Mouse (Mus musculus): ENCODE data around the gene Gm13090. TPM values are rescaled to one million over a fixed set of nuclear protein-coding genes. Genes with fewer than 3 reads are reported as not detected.

Gene Gm13090
- total RNA-seq, 4 experiments from 2014 or later, result not detected

DNA sequence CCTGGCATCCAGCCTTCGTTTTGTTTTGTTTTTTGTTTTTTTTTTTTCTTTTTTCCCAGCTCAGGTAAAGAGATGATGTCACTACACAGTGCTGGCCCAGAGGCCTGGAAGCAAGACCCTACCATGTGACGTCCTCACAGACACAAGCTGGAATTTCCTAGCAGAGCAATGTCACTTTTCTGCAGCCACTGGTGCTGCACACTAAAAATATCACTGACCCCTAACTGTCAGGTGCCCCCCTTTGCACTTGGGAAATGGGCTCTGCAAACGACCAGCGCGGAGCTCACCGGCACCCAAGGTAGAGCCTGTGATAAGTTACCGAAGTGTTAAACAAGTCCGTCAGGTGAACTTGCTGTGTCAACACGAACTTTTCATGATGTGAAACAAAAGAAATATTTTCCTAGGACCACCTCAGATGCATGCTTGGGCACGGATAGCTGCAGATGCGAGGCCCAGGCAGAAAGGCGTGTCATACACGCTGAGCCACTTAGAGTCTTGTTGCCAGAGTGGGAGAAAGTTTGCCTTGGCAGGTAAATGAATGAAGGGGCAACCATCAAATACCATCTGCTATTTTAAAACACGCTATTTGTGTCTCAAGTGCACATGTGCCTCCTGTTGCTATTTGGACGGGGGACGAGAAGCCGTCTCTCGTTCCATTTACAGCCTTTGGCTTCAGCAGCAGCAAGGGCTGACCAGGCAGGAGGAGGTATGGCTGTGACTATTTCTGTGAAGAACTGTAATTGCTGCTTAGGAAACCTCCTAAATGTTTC lies 7.1 kb downstream of the Gm13090 start:
- DNase-seq (ENCODE audit: low spot score in 2 of 2), result no peak

DNA sequence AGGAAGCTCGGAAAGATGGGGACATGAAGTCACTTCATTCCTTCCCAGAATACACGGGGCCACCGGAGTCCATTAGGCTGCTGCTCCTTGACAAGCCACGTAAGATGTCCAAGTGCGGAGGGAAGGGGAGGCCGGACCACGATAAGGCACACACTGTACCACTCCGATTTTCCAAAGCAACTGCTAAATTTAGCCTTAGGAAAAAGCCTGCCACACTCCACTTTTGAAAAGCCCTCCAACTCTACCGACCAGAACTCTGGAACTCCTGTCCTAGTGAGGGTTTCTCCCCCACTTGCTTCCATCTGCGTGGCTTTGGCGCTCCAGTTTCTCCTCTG lies 7.7 kb downstream of the Gm13090 start:
- DNase-seq (ENCODE audit: low spot score in 2 of 2), result no peak

DNA sequence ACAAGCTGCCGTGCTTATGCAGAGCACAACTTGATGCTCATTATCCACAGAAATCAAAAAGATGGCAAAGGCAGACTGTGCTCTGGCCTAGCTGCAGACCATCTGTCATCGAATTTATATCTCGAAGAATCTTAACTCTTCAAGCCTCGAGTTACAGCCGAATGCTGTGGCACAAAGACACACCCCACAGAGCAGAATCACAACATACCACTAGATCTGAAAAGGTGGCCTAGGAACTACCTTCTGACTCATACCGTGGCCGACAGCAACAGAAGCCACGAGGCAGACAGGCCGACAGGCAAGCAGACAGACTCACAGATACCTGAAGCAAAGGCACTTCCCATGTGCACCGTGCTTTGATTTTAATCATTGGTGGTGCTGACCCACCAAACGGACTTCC lies 14.3 kb downstream of the Gm13090 start:
- DNase-seq (ENCODE audit: low spot score in 2 of 2), result peak in 1 of 2 experiments; percentile 66

DNA sequence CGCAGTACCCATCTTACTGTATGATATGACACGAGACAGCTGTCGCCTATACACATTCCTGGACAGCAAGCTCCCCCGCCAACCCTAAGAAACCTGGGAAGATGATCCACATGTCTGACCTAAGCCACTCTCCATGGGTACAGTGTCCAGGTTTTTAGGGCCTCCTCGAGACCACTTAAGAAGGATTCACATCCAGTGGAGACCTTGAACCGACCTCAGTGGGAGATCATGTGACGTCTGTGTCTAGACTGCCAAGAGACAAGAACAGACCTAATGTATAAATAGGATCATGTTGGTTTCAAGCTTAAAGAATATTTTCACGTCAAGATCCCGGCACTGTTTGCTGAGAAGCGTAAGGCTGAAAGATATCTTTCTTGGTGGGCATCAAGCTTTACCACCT lies 14.8 kb downstream of the Gm13090 start:
- no peak for DNase-seq (ENCODE audit: low spot score in 2 of 2)

DNA sequence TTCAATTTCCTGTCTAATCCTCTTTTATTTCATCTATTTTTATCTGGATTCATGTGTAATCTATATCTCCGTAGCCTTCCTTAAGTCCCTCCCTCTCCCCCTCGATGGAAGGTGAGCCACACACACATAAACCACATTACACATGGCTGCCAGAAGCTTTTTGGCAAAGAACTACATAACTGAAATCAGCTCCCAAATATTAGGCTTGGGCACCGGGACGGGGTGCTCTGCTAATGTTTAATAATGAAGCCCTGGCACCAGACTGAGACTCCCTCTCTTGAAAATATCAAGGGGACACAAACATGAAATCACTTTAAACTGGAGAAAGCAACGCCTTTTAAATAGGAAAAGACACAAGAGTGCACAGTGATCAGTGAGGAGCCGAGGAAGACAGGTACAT lies 16.5 kb downstream of the Gm13090 start:
- no peak for DNase-seq (ENCODE audit: low spot score in 2 of 2)

DNA sequence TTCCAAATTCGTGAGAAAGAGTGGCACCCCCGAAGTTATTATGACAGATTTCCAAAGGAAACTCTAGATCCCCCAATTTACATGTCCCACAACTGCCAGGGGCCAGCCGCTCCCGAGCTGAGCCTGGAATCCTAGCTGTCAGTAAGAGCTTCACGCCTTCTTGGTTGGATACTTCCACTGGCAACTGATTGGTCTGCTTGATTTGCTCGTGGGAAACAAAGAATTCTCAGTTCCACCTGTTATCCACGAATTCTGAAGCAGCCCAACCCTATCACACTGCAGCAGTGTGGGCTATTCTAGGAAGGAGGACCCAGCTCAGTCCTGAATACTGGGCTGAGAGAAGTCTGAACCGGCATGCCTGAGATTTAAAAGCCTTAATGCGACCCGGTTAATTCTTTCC lies 17.1 kb downstream of the Gm13090 start:
- no peak for DNase-seq (ENCODE audit: low spot score in 2 of 2)

DNA sequence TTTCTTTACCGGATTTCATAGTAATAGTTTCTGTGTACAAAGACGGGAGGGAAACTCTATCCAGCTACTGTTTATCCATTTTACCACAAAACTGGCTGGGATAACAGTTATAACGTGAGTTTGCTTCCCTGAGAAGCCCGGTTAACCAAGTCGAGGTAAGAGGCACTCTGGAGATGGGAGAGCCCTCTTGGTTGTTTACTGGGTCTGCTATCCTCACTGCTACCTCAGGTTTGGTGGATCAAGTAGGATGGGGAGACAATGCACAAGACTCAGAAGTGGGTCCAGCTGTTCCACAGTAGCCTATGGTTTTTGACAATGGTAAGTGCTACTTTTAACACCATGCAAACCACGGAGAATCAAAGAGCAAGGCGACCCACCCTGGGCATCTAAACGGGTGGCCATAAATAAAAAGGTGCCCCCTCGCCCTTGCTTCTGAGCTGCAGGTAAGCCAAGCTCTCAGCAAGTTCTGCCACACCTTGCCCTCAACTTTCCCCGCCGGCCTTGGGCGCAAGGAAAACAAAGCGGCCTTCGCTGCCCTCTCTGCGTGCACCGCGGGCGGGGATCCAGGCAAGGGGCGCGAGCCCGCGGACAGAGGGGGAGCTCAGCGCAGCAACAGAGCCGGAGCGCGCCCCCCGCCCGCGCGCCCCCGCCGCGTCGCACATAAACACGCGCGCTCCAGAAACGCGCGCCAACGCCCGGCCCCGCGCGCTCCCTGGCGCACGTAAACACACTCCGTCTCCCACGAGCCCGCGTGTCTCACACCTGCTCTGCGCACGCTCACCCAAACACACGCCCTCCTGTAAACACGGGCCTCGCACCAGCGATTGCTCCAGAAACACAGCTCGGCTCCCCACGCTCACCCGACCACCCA lies 18.0 kb downstream of the Gm13090 start:
- DNase-seq (ENCODE audit: low spot score in 2 of 2), result peak; percentile 52 to 62

DNA sequence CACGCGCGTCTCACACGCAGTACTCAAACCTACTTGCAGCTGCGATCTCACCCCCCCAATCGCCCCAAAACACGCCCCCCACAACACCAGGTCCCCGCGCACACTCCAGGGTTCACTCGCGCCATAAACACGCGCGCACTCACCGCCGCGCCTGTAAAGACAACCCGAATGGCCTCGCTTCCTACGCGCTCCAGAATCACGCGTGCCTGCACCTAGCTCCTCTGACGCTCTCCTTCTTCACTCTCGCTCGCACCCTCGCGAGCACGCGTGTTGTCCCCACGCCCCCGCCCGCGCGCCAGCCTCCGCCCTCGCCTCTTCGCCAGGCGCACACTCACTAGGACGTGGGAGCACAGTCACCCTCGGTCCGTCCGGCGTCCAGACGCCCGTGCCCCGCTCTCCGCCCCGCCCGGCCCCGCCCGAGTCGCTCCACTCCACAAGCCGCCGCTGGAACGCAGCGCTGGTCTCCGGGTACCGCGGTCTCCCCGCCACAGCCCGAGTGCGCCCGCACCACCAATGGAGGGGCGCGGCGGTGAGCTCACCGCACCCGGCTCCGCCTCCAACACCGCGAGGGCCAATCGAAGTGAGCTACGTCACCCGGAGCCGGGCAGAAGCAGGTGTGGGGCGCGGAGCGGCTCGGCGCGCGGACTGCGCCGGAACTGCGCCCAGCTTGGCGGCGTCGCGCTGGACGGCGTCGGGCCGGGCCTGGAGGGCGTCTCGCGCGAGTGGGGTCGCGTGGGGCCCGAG lies 18.8 kb downstream of the Gm13090 start:
- peak; percentile 81 to 89 for DNase-seq (ENCODE audit: low spot score in 2 of 2)

DNA sequence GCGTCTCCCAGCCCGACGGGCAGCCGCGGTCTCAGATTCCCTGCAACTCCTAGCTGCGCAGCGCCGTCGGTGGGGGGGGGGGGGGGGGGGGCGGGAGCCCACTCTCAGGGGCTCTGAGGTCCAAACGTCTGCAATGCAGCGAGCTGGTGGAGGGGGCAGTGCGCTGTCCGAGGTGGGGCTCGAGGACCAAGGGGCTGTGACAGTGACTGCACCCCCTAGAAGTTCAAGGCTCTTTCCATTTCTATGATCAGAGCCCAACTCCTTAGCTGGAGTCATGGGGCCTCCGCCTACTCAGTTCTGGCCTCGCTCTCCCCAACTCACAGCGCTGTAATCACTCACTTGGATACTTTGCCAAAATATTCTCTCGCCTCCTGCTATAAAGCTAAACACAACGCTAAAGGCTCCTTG lies 19.5 kb downstream of the Gm13090 start:
- DNase-seq (ENCODE audit: low spot score in 2 of 2), result no peak

DNA sequence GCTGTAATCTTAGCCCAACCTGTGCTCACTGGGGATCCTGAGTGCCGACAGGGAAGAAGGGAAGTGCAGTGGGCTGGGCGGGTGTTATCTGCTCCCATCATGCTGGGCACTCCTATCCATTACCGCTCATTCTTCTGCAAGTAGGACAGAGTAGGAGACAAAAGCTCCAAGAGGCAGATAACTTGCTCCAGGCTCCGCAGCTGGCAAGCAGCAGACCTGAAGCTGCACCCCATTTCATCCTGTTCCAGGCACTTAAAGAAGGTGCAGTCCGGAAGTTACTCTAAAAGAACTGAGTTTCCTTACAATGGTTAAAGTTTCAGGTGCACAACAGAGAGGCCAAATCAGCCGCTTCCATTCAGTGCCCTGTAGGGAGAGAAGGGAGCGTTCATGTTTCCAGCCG lies 21.9 kb downstream of the Gm13090 start:
- DNase-seq (ENCODE audit: low spot score in 2 of 2), result no peak

DNA sequence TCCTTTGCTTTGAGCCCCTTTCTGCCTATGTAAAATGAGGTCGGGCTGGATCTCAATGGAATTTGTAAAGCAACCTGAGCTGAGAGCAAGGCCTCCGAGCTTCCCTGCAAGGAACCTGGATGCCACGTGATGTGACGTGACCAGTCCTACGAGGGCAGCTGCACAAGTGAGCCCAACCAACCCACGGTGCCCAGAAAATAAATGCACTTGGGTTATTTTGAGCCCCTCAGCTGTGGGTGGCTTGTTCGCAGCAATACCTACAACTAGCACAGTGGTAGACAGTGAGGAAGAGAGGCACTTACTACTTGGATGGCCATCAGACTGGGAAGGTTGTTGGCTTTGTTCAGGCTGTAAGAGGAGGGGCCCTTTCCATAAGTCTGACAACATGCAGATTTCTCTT lies 25.2 kb downstream of the Gm13090 start:
- DNase-seq (ENCODE audit: low spot score in 2 of 2), result no peak

DNA sequence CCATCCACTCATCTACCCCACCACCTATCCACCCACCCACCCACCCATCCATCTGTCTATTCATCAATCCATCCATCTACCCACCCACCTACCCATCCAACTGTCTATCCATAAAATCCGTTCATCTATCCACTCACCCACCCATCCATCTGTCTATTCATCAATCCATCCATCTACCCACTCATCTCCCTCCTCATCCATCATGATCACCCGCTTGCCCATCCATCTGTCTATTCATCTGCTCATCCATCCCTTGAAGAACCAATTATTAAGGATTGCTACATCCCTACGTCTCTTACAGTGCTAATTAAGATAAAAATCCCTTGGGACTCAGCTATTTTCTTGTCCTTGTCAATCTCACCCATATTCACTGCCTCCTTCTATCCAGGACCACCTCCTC lies 29.5 kb downstream of the Gm13090 start:
- peak in 1 of 2 experiments; percentile 65 for DNase-seq (ENCODE audit: low spot score in 2 of 2)

DNA sequence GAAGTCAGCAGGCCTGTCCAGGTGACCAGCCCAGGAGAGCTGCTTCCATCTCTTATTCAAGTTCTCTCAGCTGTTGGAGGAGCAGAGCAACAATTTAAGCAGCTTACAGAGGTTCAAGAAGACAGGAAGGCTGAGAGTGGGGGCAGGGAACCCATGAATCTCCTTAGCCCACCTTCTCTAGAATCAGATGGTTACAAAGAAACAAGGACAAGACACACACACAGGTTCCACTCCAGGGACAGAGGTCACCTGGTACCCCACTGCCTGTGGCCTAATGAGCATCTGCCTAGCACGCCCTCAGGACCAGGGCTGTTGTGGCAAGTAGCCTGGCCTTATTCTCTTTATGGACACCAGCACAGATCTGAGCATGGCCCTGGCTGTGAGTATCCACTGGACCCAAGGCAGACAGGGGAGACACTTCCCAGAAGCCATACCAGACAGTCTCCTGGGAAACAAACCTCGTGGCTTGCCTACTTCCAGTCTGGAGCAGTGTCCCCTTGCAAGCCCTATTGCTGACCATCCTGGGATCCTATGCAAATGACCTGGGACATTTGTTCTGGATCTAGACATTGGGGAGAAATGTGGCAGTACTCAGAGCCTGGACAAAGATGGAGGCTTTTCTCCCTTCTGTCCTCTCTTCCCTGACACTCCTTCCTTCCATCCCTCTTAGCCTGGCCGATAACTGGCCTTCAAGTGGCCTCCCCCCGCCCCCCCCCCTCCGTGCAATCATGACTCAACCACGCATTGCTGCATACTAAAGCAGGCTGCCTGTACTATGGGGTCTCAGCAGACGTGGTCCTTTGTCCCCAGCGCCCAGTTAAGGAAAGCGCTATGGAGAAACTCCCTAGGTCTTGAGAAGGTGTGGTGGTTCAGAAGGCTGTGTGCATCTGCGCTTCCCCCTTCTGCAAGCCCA lies 38.5 kb downstream of the Gm13090 start:
- DNase-seq (ENCODE audit: low spot score in 2 of 2), result no peak

DNA sequence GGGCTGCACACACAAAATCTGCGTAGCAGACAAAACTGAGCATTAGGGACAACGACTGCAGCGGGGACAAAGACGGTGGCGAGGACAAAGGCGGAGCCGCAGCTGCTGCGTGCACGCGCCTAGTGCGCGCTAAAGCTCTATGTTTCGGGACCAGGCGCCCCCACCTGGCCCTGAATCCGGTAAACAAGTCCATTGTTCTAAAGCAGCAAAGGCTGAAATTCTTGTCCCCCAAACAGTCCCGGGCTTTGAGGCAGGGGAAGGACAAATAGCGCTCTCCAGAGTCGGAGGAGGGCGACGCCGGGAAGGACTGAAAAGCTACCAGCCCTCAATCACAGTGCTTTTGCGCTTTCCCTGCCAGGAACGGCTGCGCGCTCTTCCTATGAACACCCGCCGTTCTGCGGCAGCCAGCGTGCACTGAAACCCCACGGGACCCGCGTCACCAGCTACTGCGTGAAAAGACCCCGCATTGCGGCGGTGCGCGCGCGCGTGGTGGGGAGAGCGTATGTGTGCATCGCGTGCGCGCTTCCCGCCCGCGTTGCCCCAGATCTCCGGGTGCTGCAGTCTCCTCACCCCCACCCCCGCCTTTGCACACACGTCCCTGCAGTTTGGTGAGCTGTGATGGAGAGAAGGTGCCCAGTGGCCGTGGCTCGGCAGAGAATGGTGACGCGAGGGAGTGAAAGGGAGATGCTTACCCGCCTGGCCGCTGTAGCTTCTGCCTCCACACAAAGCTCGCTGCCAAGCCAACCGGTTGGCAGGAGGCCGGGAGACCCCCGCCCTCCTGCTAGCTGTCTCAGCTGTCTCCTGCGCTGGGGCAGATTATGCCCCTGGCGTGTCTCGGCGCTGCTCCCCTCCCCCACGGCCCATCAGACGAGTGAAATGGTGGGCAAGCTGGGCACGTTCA lies 39.5 kb downstream of the Gm13090 start:
- peak; percentile 80 to 86 for DNase-seq (ENCODE audit: low spot score in 2 of 2)

DNA sequence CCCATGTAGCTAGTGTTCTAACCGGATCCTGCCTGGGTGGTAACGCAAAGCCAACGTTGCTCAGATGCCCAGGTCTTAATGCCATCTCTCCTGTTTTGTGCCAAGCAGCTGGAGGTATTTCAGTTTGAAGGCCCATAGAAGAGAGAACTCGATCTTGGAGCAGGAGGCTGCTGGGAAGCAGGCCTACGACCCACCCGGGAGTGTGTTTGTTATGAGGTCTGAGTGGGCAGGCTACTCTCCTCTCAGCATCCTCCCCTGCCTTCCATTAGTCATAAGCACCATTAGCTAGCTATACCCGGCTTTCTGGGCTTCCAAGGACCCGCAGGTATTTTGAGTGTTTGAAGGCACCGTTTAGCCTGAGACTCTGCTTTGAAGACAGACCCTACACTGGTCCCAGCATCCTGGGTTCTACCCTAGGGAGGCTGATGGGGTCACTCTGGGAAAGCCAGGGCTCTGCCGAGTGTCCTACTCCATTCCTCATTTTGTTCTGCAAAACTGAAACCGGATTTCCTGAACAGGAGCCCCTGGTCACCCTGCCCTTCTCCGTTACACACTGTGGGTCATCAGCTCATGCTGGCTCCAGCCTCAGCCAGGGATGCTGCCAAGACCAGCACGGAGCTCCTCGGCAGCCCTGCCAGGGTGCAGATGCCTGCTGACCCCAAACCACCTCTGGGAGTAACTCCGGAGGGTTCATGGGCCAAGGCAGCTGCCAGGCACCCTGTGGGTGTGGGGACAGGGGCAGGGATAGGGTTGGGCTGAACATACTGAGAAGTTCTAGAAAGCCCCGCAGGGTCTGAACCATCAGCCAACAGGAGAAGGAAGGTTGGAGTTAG lies 40.6 kb downstream of the Gm13090 start:
- DNase-seq (ENCODE audit: low spot score in 2 of 2), result no peak

DNA sequence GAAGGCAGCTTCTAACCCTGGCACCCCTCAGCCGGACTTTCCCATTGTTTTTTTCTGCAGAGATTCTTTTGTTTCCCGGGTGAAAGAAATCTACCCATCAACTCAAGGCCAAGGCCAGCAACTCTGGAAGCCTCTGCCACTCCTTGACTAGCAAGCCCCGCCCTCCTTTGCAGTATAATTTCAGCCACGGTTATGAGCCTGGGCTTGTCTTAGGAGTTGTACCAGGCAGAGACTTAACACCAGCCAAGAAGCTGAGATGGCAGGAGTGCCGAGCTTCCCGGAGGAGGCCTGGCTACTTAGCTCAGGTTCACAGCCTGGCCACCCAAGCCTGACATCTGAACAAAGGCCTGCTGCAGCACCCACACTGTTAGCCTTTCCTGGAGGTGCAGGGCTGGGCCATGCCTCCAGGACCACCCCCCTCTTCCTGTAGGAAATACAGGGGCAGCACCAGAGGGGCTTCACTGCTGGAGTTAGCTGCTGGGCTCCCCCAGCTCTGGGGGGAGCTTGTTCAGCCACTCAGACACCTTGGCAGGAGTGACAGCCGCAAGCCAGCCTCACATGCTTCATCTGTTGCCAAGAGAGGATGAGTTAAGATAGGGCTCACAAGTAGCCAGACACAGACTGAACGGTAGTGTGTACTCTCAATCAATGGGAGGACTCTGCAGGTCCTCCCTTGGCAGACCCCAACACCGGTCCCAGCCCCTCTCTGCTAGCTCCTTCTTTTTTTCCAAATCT lies 41.6 kb downstream of the Gm13090 start:
- DNase-seq (ENCODE audit: low spot score in 2 of 2), result no peak

DNA sequence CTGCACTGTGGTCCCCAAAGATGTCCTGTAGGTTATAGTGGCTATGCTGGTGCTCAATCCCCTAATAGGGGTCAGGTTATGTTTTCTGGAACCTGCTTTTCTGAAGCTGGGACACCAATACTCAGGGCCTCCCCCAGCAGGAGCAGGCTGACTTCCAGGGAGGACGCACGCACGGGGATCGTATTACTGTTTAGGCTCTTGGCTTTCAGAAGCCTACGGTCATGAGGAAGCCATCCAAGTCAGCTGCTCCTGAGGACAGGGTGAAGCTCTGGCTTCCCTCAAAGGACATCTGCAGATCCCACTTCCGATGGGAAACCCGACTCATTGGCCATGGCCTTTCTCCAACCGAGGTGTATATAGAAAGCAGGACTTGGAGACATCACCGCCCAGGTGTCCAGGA lies 43.1 kb downstream of the Gm13090 start:
- DNase-seq (ENCODE audit: low spot score in 2 of 2), result no peak

DNA sequence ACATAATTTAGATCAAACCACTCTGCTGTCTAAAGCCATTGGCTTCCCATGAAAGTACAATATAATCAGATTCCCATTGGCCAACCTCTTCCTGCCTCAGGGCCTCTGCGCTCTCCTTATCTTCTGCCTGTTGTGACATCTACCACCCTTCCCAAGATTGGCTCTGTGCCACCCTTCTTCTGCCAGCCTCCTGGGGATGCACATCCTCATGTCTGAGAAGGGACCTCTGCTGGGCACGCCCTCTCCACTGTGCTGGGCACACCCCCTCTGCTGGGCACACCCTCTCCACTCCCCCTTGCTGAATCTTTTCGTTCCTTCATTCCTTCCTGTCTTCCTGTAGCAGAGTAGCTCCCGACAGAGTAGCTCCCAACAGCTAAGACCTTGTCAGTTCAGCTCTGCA lies 44.4 kb downstream of the Gm13090 start:
- no peak for DNase-seq (ENCODE audit: low spot score in 2 of 2)

Measured in layer of hippocampus, adult 8-10 months (tissue).